Mouse (Mus musculus): ENCODE results near the gene Rpp25l. TPM values are rescaled to one million over a fixed set of nuclear protein-coding genes. Genes with fewer than 3 reads are reported as not detected.
"Not testable (repeated sequence)": the region's sequence is repeated elsewhere in the genome, so short reads cannot be mapped to it uniquely, and the experiment has no call there.

Rpp25l gene
- total and polyA plus RNA-seq, 3 experiments = 52.0 to 63.5 TPM; not detected in 1

- Histone ChIP-seq H3K27me3 (ENCODE audit: control insufficient read depth in 1 of 2, insufficient read depth in 2 of 2, low read length in 2 of 2) (no peaks in the 10 kb centered on the region), H3K9ac (ENCODE audit: control insufficient read depth, low read depth, low read length, poor library complexity, severe bottlenecking) (no peak overlapping the region), H3K79me2 (ENCODE audit: control insufficient read depth, insufficient read depth, low read length, poor library complexity) (no peaks in the 10 kb centered on the region), H3K36me3 (ENCODE audit: control insufficient read depth in 1 of 2, insufficient read depth in 2 of 2, low read length in 2 of 2) (no peaks in the 10 kb centered on the region), H3K4me1 (ENCODE audit: control insufficient read depth in 1 of 2, insufficient read depth in 2 of 2, low read length in 2 of 2) (no peaks in the 10 kb centered on the region), H3K27ac (ENCODE audit: control insufficient read depth, low read depth, low read length) (no peak overlapping the region), H3K4me3 (ENCODE audit: control insufficient read depth in 1 of 2, insufficient read depth in 1 of 2, low read depth in 2 of 2, low read length in 2 of 2) (no peak overlapping the region), H3K9me3 (replicated peaks; ENCODE audit: insufficient read depth, low read length) (no peaks in the 10 kb centered on the region)
- TF ChIP-seq CTCF (IDR thresholded peaks at IDR 0.05 in 2 of 3, conservative IDR thresholded peaks at IDR 0.05 in 1 of 3; ENCODE audit: control insufficient read depth in 1 of 3, insufficient read depth in 1 of 3, low read depth in 2 of 3, low read length in 3 of 3, poor library complexity in 1 of 3, severe bottlenecking in 1 of 3) (peak in 2 of 3 experiments; percentile 35 to 53; a peak in 5 of 6 replicates), POLR2A (IDR thresholded peaks at IDR 0.05; ENCODE audit: control insufficient read depth in 1 of 2, insufficient read depth in 1 of 2, low read depth in 1 of 2, low read length in 2 of 2, poor library complexity in 1 of 2) (no peak)
- no peak for DNase-seq (ENCODE audit: low read depth, low spot score)
These were observed 7.2 kb downstream of the Rpp25l start for GRCm38 (mm10) chr4:41705922-41706754.

- no peak overlapping the region for H3K9ac ChIP-seq (ENCODE audit: control insufficient read depth, low read depth, low read length, poor library complexity, severe bottlenecking)
- no peaks in the 10 kb centered on the region for H3K79me2 ChIP-seq (ENCODE audit: control insufficient read depth, insufficient read depth, low read length, poor library complexity)
- H3K27ac ChIP-seq (ENCODE audit: control insufficient read depth, low read depth, low read length) = no peak overlapping the region
- H3K27me3 ChIP-seq (ENCODE audit: control insufficient read depth in 1 of 2, insufficient read depth in 2 of 2, low read length in 2 of 2) = no peaks in the 10 kb centered on the region
- no peak overlapping the region for H3K4me3 ChIP-seq (ENCODE audit: control insufficient read depth in 1 of 2, insufficient read depth in 1 of 2, low read depth in 2 of 2, low read length in 2 of 2)
- no peak for DNase-seq (ENCODE audit: low read depth, low spot score)
- H3K36me3 ChIP-seq (ENCODE audit: control insufficient read depth in 1 of 2, insufficient read depth in 2 of 2, low read length in 2 of 2) = no peaks in the 10 kb centered on the region
- H3K4me1 ChIP-seq (ENCODE audit: control insufficient read depth in 1 of 2, insufficient read depth in 2 of 2, low read length in 2 of 2) = no peaks in the 10 kb centered on the region
- no peaks in the 10 kb centered on the region for H3K9me3 ChIP-seq (replicated peaks; ENCODE audit: insufficient read depth, low read length)
- TF ChIP-seq SMC3 (IDR thresholded peaks at IDR 0.05; ENCODE audit: low read depth, low read length) = no peak
- no peak for TF ChIP-seq MAX (IDR thresholded peaks at IDR 0.05; ENCODE audit: low read length)
- no peak for TF ChIP-seq GABPA (IDR thresholded peaks at IDR 0.05; ENCODE audit: low read depth, low read length)
- TF ChIP-seq POLR2AphosphoS5 (IDR thresholded peaks at IDR 0.05; ENCODE audit: borderline replicate concordance, low read depth, low read length) = no peak
- TF ChIP-seq TBP (IDR thresholded peaks at IDR 0.05; ENCODE audit: low read depth, low read length) = no peak
- no peak for TF ChIP-seq USF2 (IDR thresholded peaks at IDR 0.05; ENCODE audit: borderline replicate concordance in 1 of 2, insufficient read depth in 1 of 2, low read depth in 1 of 2, low read length in 2 of 2)
- no peak for TF ChIP-seq SIN3A (IDR thresholded peaks at IDR 0.05; ENCODE audit: low read length)
- no peak for TF ChIP-seq TAL1 (IDR thresholded peaks at IDR 0.05; ENCODE audit: low read length)
- TF ChIP-seq EP300 (IDR thresholded peaks at IDR 0.05; ENCODE audit: low read depth in 1 of 2, low read length in 2 of 2) = no peak
- no peak for TF ChIP-seq BHLHE40 (IDR thresholded peaks at IDR 0.05; ENCODE audit: borderline replicate concordance, low read depth, low read length)
- no peak for TF ChIP-seq POLR2A (IDR thresholded peaks at IDR 0.05; ENCODE audit: control insufficient read depth in 1 of 2, insufficient read depth in 1 of 2, low read depth in 1 of 2, low read length in 2 of 2, poor library complexity in 1 of 2)
- TF ChIP-seq ETS1 (IDR thresholded peaks at IDR 0.05; ENCODE audit: low read depth, low read length) = no peak
- no peak for TF ChIP-seq CTCF (IDR thresholded peaks at IDR 0.05 in 2 of 3, conservative IDR thresholded peaks at IDR 0.05 in 1 of 3; ENCODE audit: control insufficient read depth in 1 of 3, insufficient read depth in 1 of 3, low read depth in 2 of 3, low read length in 3 of 3, poor library complexity in 1 of 3, severe bottlenecking in 1 of 3)
- TF ChIP-seq CHD2 (IDR thresholded peaks at IDR 0.05; ENCODE audit: low read length) = no peak
These were observed 8.7 kb downstream of the Rpp25l start for GRCm38 (mm10) chr4:41704651-41705050.

GRCm38 (mm10) chr4:41702226-41702625, 11.1 kb downstream of the Rpp25l start:
- not testable (repeated sequence) for H3K4me3 ChIP-seq (ENCODE audit: control insufficient read depth in 1 of 2, insufficient read depth in 1 of 2, low read depth in 2 of 2, low read length in 2 of 2); H3K9me3 ChIP-seq (replicated peaks; ENCODE audit: insufficient read depth, low read length); H3K36me3 ChIP-seq (ENCODE audit: control insufficient read depth in 1 of 2, insufficient read depth in 2 of 2, low read length in 2 of 2); H3K79me2 ChIP-seq (ENCODE audit: control insufficient read depth, insufficient read depth, low read length, poor library complexity); H3K9ac ChIP-seq (ENCODE audit: control insufficient read depth, low read depth, low read length, poor library complexity, severe bottlenecking); DNase-seq (ENCODE audit: low read depth, low spot score); H3K4me1 ChIP-seq (ENCODE audit: control insufficient read depth in 1 of 2, insufficient read depth in 2 of 2, low read length in 2 of 2); H3K27ac ChIP-seq (ENCODE audit: control insufficient read depth, low read depth, low read length); H3K27me3 ChIP-seq (ENCODE audit: control insufficient read depth in 1 of 2, insufficient read depth in 2 of 2, low read length in 2 of 2)

- DNase-seq (ENCODE audit: low read depth, low spot score); H3K27ac ChIP-seq (ENCODE audit: control insufficient read depth, low read depth, low read length); H3K9ac ChIP-seq (ENCODE audit: control insufficient read depth, low read depth, low read length, poor library complexity, severe bottlenecking); H3K4me1 ChIP-seq (ENCODE audit: control insufficient read depth in 1 of 2, insufficient read depth in 2 of 2, low read length in 2 of 2); H3K79me2 ChIP-seq (ENCODE audit: control insufficient read depth, insufficient read depth, low read length, poor library complexity); H3K9me3 ChIP-seq (replicated peaks; ENCODE audit: insufficient read depth, low read length); H3K4me3 ChIP-seq (ENCODE audit: control insufficient read depth in 1 of 2, insufficient read depth in 1 of 2, low read depth in 2 of 2, low read length in 2 of 2); H3K27me3 ChIP-seq (ENCODE audit: control insufficient read depth in 1 of 2, insufficient read depth in 2 of 2, low read length in 2 of 2); H3K36me3 ChIP-seq (ENCODE audit: control insufficient read depth in 1 of 2, insufficient read depth in 2 of 2, low read length in 2 of 2): not testable (repeated sequence)
These were observed 13.1 kb downstream of the Rpp25l start for GRCm38 (mm10) chr4:41700224-41700623.

GRCm38 (mm10) chr4:41699783-41700182, 13.6 kb downstream of the Rpp25l start, which contains the start of gene Il11ra1:
TSS of gene Il11ra1 (plus strand) at chr4:41699989.
- not testable (repeated sequence) for DNase-seq (ENCODE audit: low read depth, low spot score); H3K27me3 ChIP-seq (ENCODE audit: control insufficient read depth in 1 of 2, insufficient read depth in 2 of 2, low read length in 2 of 2); H3K36me3 ChIP-seq (ENCODE audit: control insufficient read depth in 1 of 2, insufficient read depth in 2 of 2, low read length in 2 of 2); H3K9ac ChIP-seq (ENCODE audit: control insufficient read depth, low read depth, low read length, poor library complexity, severe bottlenecking); H3K79me2 ChIP-seq (ENCODE audit: control insufficient read depth, insufficient read depth, low read length, poor library complexity); H3K9me3 ChIP-seq (replicated peaks; ENCODE audit: insufficient read depth, low read length); H3K4me3 ChIP-seq (ENCODE audit: control insufficient read depth in 1 of 2, insufficient read depth in 1 of 2, low read depth in 2 of 2, low read length in 2 of 2); H3K4me1 ChIP-seq (ENCODE audit: control insufficient read depth in 1 of 2, insufficient read depth in 2 of 2, low read length in 2 of 2); H3K27ac ChIP-seq (ENCODE audit: control insufficient read depth, low read depth, low read length)

All from MEL (cell line).